Mouse (Mus musculus) retina, postnatal 1 day (tissue): ENCODE measurements around the gene Fhdc1.
A peak's percentile ranks its signal among the peaks of the same experiment; 100 is the strongest.

Experiments used
- DNase-seq: peaks from one replicate; pipeline ENCODE4 v3.0.0-alpha.2; 2012

The Fhdc1 gene

GRCm38 (mm10) chr3:84480006-84480897, at the start of gene Fhdc1:
Gene Fhdc1, minus strand, starts transcription at chr3:84480429.
- DNase-seq: peak; percentile 60

- DNase-seq: no peak
Observed at GRCm38 (mm10) chr3:84529021-84529420, 48.8 kb upstream of the Fhdc1 start.

- no peak for DNase-seq
Observed at GRCm38 (mm10) chr3:84524952-84525351, 44.7 kb upstream of the Fhdc1 start.

GRCm38 (mm10) chr3:84516163-84516562, 35.9 kb upstream of the Fhdc1 start:
- no peak for DNase-seq

- DNase-seq: no peak
Observed at GRCm38 (mm10) chr3:84512774-84513515, 32.7 kb upstream of the Fhdc1 start.

GRCm38 (mm10) chr3:84505193-84505592, 25.0 kb upstream of the Fhdc1 start:
- no peak for DNase-seq

- no peak for DNase-seq
Observed at GRCm38 (mm10) chr3:84504291-84504690, 24.1 kb upstream of the Fhdc1 start.

- DNase-seq: no peak
Observed at GRCm38 (mm10) chr3:84502101-84502500, 21.9 kb upstream of the Fhdc1 start.

- no peak for DNase-seq
Observed at GRCm38 (mm10) chr3:84500491-84500890, 20.3 kb upstream of the Fhdc1 start.

- no peak for DNase-seq
Observed at GRCm38 (mm10) chr3:84497718-84498117, 17.5 kb upstream of the Fhdc1 start.

GRCm38 (mm10) chr3:84492657-84493056, 12.4 kb upstream of the Fhdc1 start:
- DNase-seq: no peak

GRCm38 (mm10) chr3:84492148-84492547, 11.9 kb upstream of the Fhdc1 start:
- DNase-seq: no peak

GRCm38 (mm10) chr3:84488716-84489115, 8.5 kb upstream of the Fhdc1 start:
- DNase-seq: no peak

- DNase-seq: no peak
Observed at GRCm38 (mm10) chr3:84484891-84485290, 4.7 kb upstream of the Fhdc1 start.

- DNase-seq: no peak
Observed at GRCm38 (mm10) chr3:84484333-84484732, 4.1 kb upstream of the Fhdc1 start.

GRCm38 (mm10) chr3:84482121-84482520, 1.9 kb upstream of the Fhdc1 start:
- DNase-seq: no peak

- DNase-seq: peak; percentile 45
Observed at GRCm38 (mm10) chr3:84481104-84481503, 875 bp upstream of the Fhdc1 start.

- peak; percentile 70 for DNase-seq
Observed at GRCm38 (mm10) chr3:84479293-84480005, 780 bp downstream of the Fhdc1 start.

GRCm38 (mm10) chr3:84478896-84479292, 1.3 kb downstream of the Fhdc1 start:
- DNase-seq: no peak

GRCm38 (mm10) chr3:84478195-84478594, 2.0 kb downstream of the Fhdc1 start:
- no peak for DNase-seq

GRCm38 (mm10) chr3:84477498-84477897, 2.7 kb downstream of the Fhdc1 start:
- DNase-seq: no peak

GRCm38 (mm10) chr3:84474981-84475775, 5.1 kb downstream of the Fhdc1 start:
- no peak for DNase-seq
